Mouse (Mus musculus) adrenal gland, postnatal 10 days (tissue): Measurements from ENCODE around the gene Nav1. TPM values are rescaled to one million over a fixed set of nuclear protein-coding genes. Genes with fewer than 3 reads are reported as not detected.

Experiments
- DNase-seq: peaks from one replicate; pipeline ENCODE4 v3.0.0; 2021; ENCODE audit warnings: mixed read lengths
- long read RNA-seq, 2 experiments: library from polyadenylated mRNA; stranded (forward); transcript quantifications; one replicate each; pipeline ENCODE4 v2.0.0; 2021
- total RNA-seq, 2 experiments: library from RNA; stranded (reverse); gene quantifications; 2 replicates each; pipeline ENCODE4 v1.2.3; 2021

Nav1 gene
- total RNA-seq = 10 to 100 TPM; 20.8 to 35.2 TPM
- long read RNA-seq, experiment 1, partial matches to known transcripts = 2 of 6 reads
- long read RNA-seq, experiment 1, other reads (novel, unspliced or antisense) = 4 of 6 reads
- long read RNA-seq, experiment 2, partial matches to known transcripts = 0 of 6 reads
- long read RNA-seq, experiment 2, other reads (novel, unspliced or antisense) = 6 of 6 reads

DNA sequence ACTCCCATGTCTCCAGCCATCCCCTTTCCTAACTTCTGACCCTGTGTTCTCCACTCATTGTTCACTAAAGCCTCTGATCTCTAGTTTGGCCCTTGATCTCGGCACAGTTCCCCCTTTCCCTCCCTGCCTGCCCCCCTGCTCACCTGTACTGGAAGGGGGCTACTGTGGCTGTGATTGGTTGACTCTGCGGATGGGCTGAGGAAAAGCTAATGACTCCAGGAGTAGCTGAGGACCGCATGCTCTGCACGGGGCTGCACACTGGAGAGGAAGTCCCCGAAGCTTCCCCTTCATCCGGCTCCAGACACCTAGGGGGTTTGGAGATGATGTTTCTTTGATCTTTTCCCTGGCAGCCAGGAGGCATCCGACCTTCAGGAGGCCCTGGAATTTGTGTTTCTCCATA, at the start of gene Nav1:
Gene Nav1 (minus strand): TSS at position 277 of the 400 bp plus-strand sequence.
- no peak for DNase-seq

DNA sequence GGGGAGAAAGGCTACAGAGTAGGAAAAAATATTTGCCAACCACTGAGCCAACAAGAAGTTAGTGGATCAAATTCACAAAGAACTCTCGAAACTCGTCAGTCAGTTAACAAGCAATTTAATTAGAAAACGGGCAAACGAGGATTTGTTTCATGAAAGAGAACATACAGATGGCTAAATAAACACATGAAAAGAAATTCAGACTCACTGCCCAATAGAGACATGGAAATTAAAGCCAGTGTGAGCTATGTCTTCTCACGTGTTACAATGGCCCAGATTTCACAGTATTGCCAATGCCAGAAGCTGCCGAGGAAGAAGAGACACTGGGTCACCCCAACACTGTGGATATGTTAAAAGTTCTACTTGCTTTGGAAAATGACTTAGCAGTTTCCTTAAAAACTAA, 46.8 kb upstream of the Nav1 start:
- no peak for DNase-seq

GRCm38 (mm10) chr1:135645459-135646195, 38.5 kb upstream of the Nav1 start:
- DNase-seq = no peak

DNA sequence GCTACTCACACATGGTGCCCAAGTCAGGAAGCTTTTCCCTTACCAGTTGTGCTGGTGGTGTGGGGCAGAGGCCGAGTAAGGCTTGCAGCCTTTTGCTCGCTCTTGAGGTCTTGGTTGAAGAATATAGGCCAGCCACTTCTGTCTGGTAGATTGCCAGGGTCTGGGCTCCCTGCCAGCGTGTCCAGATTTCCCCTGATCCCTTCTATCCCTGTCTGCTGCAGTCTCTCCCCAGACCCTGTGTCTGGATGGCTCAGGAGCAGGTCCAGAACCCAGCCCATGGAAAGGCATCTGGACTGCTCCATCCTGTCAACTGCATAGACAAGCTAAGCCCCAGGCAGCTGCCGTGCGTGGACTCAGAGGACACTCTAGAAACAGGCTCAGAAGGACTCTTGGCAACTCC, 37.0 kb upstream of the Nav1 start:
- peak; percentile 58 for DNase-seq

- no peak for DNase-seq
Observed at GRCm38 (mm10) chr1:135643691-135644090, 36.6 kb upstream of the Nav1 start.

DNA sequence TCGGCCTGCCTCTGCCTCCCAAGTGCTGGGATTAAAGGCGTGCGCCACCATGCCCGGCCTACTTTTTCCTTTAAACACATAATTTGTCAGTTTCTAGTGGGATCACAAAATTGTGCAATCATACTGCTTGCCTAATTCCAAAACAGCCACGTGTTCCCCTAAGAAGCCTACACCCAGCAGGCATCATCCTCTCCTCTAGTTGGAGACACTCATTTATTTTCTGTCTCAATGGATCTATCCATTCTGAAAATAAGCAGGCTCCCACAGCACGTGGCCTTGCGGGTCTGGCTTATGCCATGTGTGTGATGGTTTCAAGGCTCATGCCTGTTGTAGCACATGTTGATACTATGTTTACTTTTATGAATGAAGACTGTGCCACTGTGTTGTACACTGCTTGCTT, 32.8 kb upstream of the Nav1 start:
- DNase-seq = no peak

GRCm38 (mm10) chr1:135639093-135639492, 32.0 kb upstream of the Nav1 start:
- DNase-seq = no peak

GRCm38 (mm10) chr1:135637574-135638008, 30.5 kb upstream of the Nav1 start:
- DNase-seq = no peak

- DNase-seq = no peak
Observed at GRCm38 (mm10) chr1:135636111-135636511, 29.0 kb upstream of the Nav1 start.

- no peak for DNase-seq
Observed at GRCm38 (mm10) chr1:135635323-135636064, 28.4 kb upstream of the Nav1 start.

- DNase-seq = peak; percentile 75
Observed at GRCm38 (mm10) chr1:135634791-135635190, 27.7 kb upstream of the Nav1 start.

GRCm38 (mm10) chr1:135633884-135634283, 26.8 kb upstream of the Nav1 start:
- no peak for DNase-seq

GRCm38 (mm10) chr1:135633478-135633877, 26.4 kb upstream of the Nav1 start:
- DNase-seq = no peak

GRCm38 (mm10) chr1:135632199-135632598, 25.1 kb upstream of the Nav1 start:
- DNase-seq = no peak

DNA sequence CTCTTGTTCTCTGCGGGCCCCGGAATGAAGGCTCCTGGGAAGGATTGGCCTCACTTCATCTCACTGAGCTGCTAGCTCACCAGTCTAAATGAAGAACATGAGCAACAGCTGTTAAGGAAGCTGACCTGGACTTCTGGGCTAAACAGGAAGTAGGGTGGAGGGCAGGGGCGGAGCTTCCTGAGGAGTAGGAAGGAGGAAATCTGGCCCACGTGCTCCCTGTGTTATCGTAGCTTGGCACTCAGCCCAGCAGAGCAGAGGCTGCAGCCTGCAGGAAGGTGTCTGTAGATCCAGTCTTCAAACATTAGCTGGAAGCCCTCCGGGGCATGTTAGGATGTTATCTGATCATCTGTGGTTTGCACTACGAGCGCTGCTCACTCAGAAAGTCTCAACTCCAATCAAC, 24.4 kb upstream of the Nav1 start:
- peak; percentile 83 for DNase-seq

DNA sequence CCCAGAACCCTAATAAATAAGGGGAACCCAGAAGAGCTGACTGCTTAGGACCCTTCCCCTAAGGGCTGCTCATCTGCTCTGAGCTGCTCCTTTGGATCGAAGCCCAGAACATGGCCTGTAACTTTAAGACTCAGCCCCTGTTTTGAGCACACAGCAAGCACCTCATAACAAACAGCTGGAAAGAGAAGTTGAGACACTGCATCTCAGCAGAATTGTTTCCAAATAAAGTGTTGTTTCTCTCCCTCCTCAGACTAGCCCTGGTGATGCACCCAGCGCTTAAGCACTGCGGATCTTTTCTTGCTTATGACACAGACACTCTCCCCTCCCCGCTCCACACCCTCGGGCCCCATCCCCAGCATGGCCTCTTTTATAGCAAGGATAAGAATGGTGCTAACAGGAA, 22.8 kb upstream of the Nav1 start:
- no peak for DNase-seq

GRCm38 (mm10) chr1:135626218-135626617, 19.1 kb upstream of the Nav1 start:
- DNase-seq = no peak

- no peak for DNase-seq
Observed at GRCm38 (mm10) chr1:135625741-135626140, 18.6 kb upstream of the Nav1 start.

DNA sequence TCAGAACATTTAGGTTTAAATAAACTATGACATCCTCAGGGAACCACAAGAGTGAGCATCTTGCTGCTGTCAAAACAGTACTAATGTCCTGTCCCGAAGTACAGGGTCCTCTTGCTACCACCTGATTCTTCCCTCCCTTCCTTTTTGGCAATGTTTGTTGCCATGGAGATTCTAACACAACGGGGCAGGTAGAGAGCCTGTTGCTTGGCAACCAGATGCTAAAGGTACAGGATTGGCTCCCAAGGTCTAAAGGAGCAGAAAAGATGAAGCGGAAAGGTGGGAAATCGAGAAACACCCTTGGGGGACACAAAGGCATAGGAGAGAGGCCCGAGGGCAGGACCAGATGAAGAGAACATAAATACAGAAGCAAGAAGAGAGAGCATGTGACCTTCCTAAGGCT, 17.6 kb upstream of the Nav1 start:
- DNase-seq = no peak

GRCm38 (mm10) chr1:135623136-135623535, 16.0 kb upstream of the Nav1 start:
- DNase-seq = no peak

GRCm38 (mm10) chr1:135621307-135621706, 14.2 kb upstream of the Nav1 start:
- DNase-seq = no peak

DNA sequence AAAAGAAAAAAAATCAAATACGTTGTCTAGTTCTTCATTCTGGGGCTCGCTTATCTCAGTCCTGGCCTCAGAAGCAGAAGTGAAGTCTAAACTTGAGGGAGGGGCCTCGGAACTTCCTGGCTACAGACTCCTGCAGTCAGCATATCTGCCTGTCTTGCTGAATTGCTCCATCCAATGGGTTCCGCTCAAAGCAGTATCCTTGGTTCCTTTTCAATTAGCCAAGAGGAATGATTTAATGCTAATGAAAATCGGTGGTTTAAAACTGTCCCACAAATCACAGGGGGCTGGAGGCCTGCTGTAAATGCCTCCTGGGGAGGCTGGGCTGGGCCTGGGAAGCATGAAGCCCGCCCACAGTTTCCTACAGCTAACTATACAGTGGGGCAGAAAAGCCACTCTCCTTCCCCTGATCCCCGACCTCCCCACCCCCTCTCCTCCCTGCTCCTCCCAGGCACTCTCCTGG, 12.9 kb upstream of the Nav1 start:
- DNase-seq = no peak

- no peak for DNase-seq
Observed at GRCm38 (mm10) chr1:135619130-135619529, 12.0 kb upstream of the Nav1 start.
